Mouse (Mus musculus) embryonic facial prominence, embryonic 10.5 days (tissue): ENCODE data around the gene Muc1. TPM values are rescaled to one million over a fixed set of nuclear protein-coding genes. Genes with fewer than 3 reads are reported as not detected.

Experiments
- DNase-seq: peaks from one replicate; pipeline ENCODE4 v3.0.0-alpha.2; 2017; ENCODE audit warnings: low spot score
- H3K27ac ChIP-seq: fragments of 300-500 bp; sonication (generic); replicated peaks from 2 replicates; pipeline ENCODE4 v1.5.1; 2016; ENCODE audit warnings: mild to moderate bottlenecking
- H3K27me3 ChIP-seq: fragments of 300-500 bp; sonication (generic); replicated peaks from 2 replicates; pipeline ENCODE4 v1.6.1; 2016; ENCODE audit warnings: low read depth, mild to moderate bottlenecking; ENCODE audit not compliant: poor library complexity, severe bottlenecking
- H3K36me3 ChIP-seq: fragments of 300-500 bp; sonication (generic); replicated peaks from 2 replicates; pipeline ENCODE4 v1.6.1; 2016; ENCODE audit warnings: mild to moderate bottlenecking, moderate library complexity
- H3K4me1 ChIP-seq: fragments of 300-500 bp; sonication (generic); 2 replicates; pipeline ENCODE4 v1.6.1; 2016
- H3K4me3 ChIP-seq: fragments of 300-500 bp; sonication (generic); 2 replicates; pipeline ENCODE4 v1.5.1; 2016; ENCODE audit warnings: mild to moderate bottlenecking, moderate library complexity
- H3K9me3 ChIP-seq: fragments of 300-500 bp; sonication (generic); 2 replicates; pipeline ENCODE4 v1.6.1; 2016; ENCODE audit warnings: mild to moderate bottlenecking
- WGBS: fragments of 180-500 bp; shearing (Covaris S2); methylation state at CpG from one replicate; pipeline ENCODE4 v1.1.7; 2016; 5-methylcytosine and 5-hydroxymethylcytosine counted together
- microRNA counts: library from miRNA; unstranded; fragments of <30 nt; microRNA quantifications from one replicate; lab custom pipeline; 2017
- microRNA-seq: library from miRNA; unstranded; fragments of <30 nt; microRNA quantifications from one replicate; pipeline ENCODE4, GENCODE M21; 2017
- polyA plus RNA-seq: library from polyadenylated mRNA; unstranded; fragments of >200 nt; fragmentation: Nextera tagmentation; extraction: Ambion mirVana; gene quantifications from 2 replicates; pipeline ENCODE4 v1.2.1, GENCODE M21; 2016

Muc1 gene
- polyA plus RNA-seq, 1 experiment from 2014 or later: 0.81 TPM

GRCm38 (mm10) chr3:89280606-89281511, 52.0 kb downstream of the Muc1 start, which contains the start of gene Efna1:
Gene Efna1 (minus strand): TSS chr3:89281142.
- Histone ChIP-seq H3K36me3 (peaks cover 4% of the 10 kb centered on the region; the same call in 1 of the 2 replicates), H3K9me3 (no peaks in the 10 kb centered on the region), H3K27me3 (peaks cover 75% of the 10 kb centered on the region), H3K4me1 (peaks cover 75% of the 10 kb centered on the region), H3K27ac (peak within 1 kb of the TSS; percentile 86), H3K4me3 (peak within 1 kb of the TSS; percentile 65)
- peak; percentile 70 for DNase-seq
- under 1% methylated on average over 52 of the region's 52 CpGs for WGBS

- H3K27ac ChIP-seq: peak overlapping the region; percentile 86
- H3K4me1 ChIP-seq: peaks cover 72% of the 10 kb centered on the region
- no peaks in the 10 kb centered on the region for H3K36me3 ChIP-seq
- no peaks in the 10 kb centered on the region for H3K9me3 ChIP-seq
- WGBS: 11% methylated on average over 20 of the region's 20 CpGs
- DNase-seq: peak; percentile 90
- H3K27me3 ChIP-seq: peaks cover 66% of the 10 kb centered on the region
- peak overlapping the region; percentile 65 for H3K4me3 ChIP-seq
These were observed 52.9 kb downstream of the Muc1 start for GRCm38 (mm10) chr3:89281579-89282290.

- Histone ChIP-seq H3K27ac (peak overlapping the region; percentile 70), H3K4me1 (peaks cover 72% of the 10 kb centered on the region), H3K4me3 (no peak overlapping the region), H3K9me3 (no peaks in the 10 kb centered on the region), H3K36me3 (no peaks in the 10 kb centered on the region), H3K27me3 (peaks cover 61% of the 10 kb centered on the region)
- WGBS: 23% methylated on average over 4 of the region's 4 CpGs
- no peak for DNase-seq
These were observed 53.4 kb downstream of the Muc1 start for GRCm38 (mm10) chr3:89282291-89282643.

MicroRNA genes within 50 kb of the gene (microRNA counts, 519-probe panel; counts per million panel counts)
- microRNA mmu-miR-92b (lab: Ali Mortazavi, UCI): 188 counts per million, percentile 57 among the panel's probes with 10 or more counts

Small RNA genes within 50 kb of the gene (microRNA-seq; reads per million reads assigned to microRNA genes)
- 5,537 reads per million, percentile 90 among the genes with 10 or more reads in this experiment for gene Mir92b

Other genes starting within 250 kb of the Muc1 start
- 15.4 and 18.5 TPM in 2 replicates for gene Rusc1, start 135.7 kb upstream of the Muc1 start, polyA plus RNA-seq
- gene Gm43738, start 128.0 kb upstream of the Muc1 start, polyA plus RNA-seq: 0.09 TPM in 1 of 2 replicates, not detected in the other
- 364 and 386 TPM in 2 replicates for gene Fdps, start 127.1 kb upstream of the Muc1 start, polyA plus RNA-seq
- 2.8 and 3.2 TPM in 2 replicates for gene Pklr, start 92.9 kb upstream of the Muc1 start, polyA plus RNA-seq
- gene Hcn3, start 68.9 kb upstream of the Muc1 start, polyA plus RNA-seq: 3.5 and 3.6 TPM in 2 replicates
- gene Clk2, start 64.3 kb upstream of the Muc1 start, polyA plus RNA-seq: 33.6 and 36.2 TPM in 2 replicates
- gene Scamp3, start 51.6 kb upstream of the Muc1 start, polyA plus RNA-seq: 108 and 117 TPM in 2 replicates
- 29.0 and 30.8 TPM in 2 replicates for gene Fam189b, start 45.9 kb upstream of the Muc1 start, polyA plus RNA-seq
- gene Gba, start 26.1 kb upstream of the Muc1 start, polyA plus RNA-seq: 33.8 and 33.9 TPM in 2 replicates
- gene Thbs3, start 13.9 kb upstream of the Muc1 start, polyA plus RNA-seq: 42.0 and 43.3 TPM in 2 replicates
- 248 and 258 TPM in 2 replicates for gene Mtx1, start 2.0 kb upstream of the Muc1 start, polyA plus RNA-seq
- 244 and 262 TPM in 2 replicates for gene Krtcap2, start 16.9 kb downstream of the Muc1 start, polyA plus RNA-seq
- gene Trim46, start 17.3 kb downstream of the Muc1 start, polyA plus RNA-seq: 4.0 and 4.7 TPM in 2 replicates
- gene Dpm3, start 30.3 kb downstream of the Muc1 start, polyA plus RNA-seq: 74.1 and 84.1 TPM in 2 replicates
- gene Slc50a1, start 41.5 kb downstream of the Muc1 start, polyA plus RNA-seq: 27.2 and 34.2 TPM in 2 replicates
- 26.7 and 27.2 TPM in 2 replicates for gene Efna1, start 52.1 kb downstream of the Muc1 start, polyA plus RNA-seq
- gene Efna3, start 93.9 kb downstream of the Muc1 start, polyA plus RNA-seq: 4.5 and 6.8 TPM in 2 replicates
- gene Efna4, start 109.0 kb downstream of the Muc1 start, polyA plus RNA-seq: 37.3 and 40.8 TPM in 2 replicates
- gene Adam15, start 120.9 kb downstream of the Muc1 start, polyA plus RNA-seq: 30.5 and 34.2 TPM in 2 replicates
- gene Dcst2, start 132.9 kb downstream of the Muc1 start, polyA plus RNA-seq: 0.09 and 0.15 TPM in 2 replicates
- gene Dcst1, start 136.2 kb downstream of the Muc1 start, polyA plus RNA-seq: 0.20 and 0.47 TPM in 2 replicates
- gene Zbtb7b, start 165.7 kb downstream of the Muc1 start, polyA plus RNA-seq: 0.98 and 1.2 TPM in 2 replicates
- gene Lenep, start 173.7 kb downstream of the Muc1 start, polyA plus RNA-seq: 0.74 TPM in 1 of 2 replicates, not detected in the other
- 25.3 and 28.2 TPM in 2 replicates for gene Flad1, start 182.8 kb downstream of the Muc1 start, polyA plus RNA-seq
- gene Cks1b, start 189.3 kb downstream of the Muc1 start, polyA plus RNA-seq: 786 and 805 TPM in 2 replicates
- gene Shc1, start 189.4 kb downstream of the Muc1 start, polyA plus RNA-seq: 82.0 and 82.1 TPM in 2 replicates
- 47.4 and 48.9 TPM in 2 replicates for gene Pygo2, start 201.2 kb downstream of the Muc1 start, polyA plus RNA-seq
- 17.5 and 20.1 TPM in 2 replicates for gene Pbxip1, start 207.6 kb downstream of the Muc1 start, polyA plus RNA-seq
- gene Pmvk, start 225.5 kb downstream of the Muc1 start, polyA plus RNA-seq: 66.4 and 67.6 TPM in 2 replicates